Comparison of ENCODE assay signal across 8 mouse cellular contexts in genomic region chr13:58589517-58589858, GRCm38 (mm10). TPM values are rescaled to one million over a fixed set of nuclear protein-coding genes. Genes with fewer than 3 reads are reported as not detected.
DNase-seq lines count a peak whose midpoint lies in the region; ATAC-seq and TF ChIP-seq lines count a peak whose summit lies in the region.

No protein-coding gene starts in this region.

- peak; percentile 93 for DNase-seq in brain, embryonic 14.5 days (ENCODE audit: low read depth)
- peak; percentile 86 for DNase-seq in forebrain, embryonic 11.5 days (ENCODE audit: low spot score)
- DNase-seq in kidney, postnatal 36 days: peak; percentile 57 to 85
- peak; percentile 31 for DNase-seq in testis, postnatal 14 days (ENCODE audit: low spot score)

- WGBS in forebrain, embryonic 11.5 days: 3% methylated on average over 9 of the region's 9 CpGs
- WGBS in heart, embryonic 16.5 days: 1% methylated on average over 9 of the region's 9 CpGs
- 4% methylated on average over 9 of the region's 9 CpGs for WGBS in liver, embryonic 15.5 days (ENCODE audit: insufficient replicate concordance)

- no peak overlapping the region for H3K4me3 ChIP-seq in C2C12 (ENCODE audit: insufficient read depth, poor library complexity, severe bottlenecking)
- H3K4me3 ChIP-seq in forebrain, embryonic 11.5 days (ENCODE audit: low read depth, low read length): no peak overlapping the region
- peak overlapping the region; percentile 38 for H3K4me3 ChIP-seq in heart, embryonic 16.5 days (ENCODE audit: low read length)
- H3K4me3 ChIP-seq in liver, embryonic 15.5 days (replicated peaks): no peak overlapping the region

- no peaks in the 10 kb centered on the region for H3K4me1 ChIP-seq in forebrain, embryonic 11.5 days (replicated peaks; ENCODE audit: control insufficient read depth, insufficient read depth, low read length)
- H3K4me1 ChIP-seq in heart, embryonic 16.5 days (ENCODE audit: control insufficient read depth, insufficient read depth, low read length): no peaks in the 10 kb centered on the region
- 0 out of 2 replicates have a peak, but pooled peaks cover 2% of the 10 kb centered on the region for H3K4me1 ChIP-seq in liver, embryonic 15.5 days (replicated peaks)

- H3K36me3 ChIP-seq in C2C12 (ENCODE audit: control insufficient read depth, insufficient read depth): no peaks in the 10 kb centered on the region
- H3K36me3 ChIP-seq in forebrain, embryonic 11.5 days (ENCODE audit: control insufficient read depth, insufficient read depth, low read length): no peaks in the 10 kb centered on the region
- H3K36me3 ChIP-seq in heart, embryonic 16.5 days (ENCODE audit: control insufficient read depth, insufficient read depth): no peaks in the 10 kb centered on the region
- no peaks in the 10 kb centered on the region for H3K36me3 ChIP-seq in liver, embryonic 15.5 days (replicated peaks)

- H3K27ac ChIP-seq in forebrain, embryonic 11.5 days (ENCODE audit: low read depth, low read length): no peak overlapping the region
- H3K27ac ChIP-seq in heart, embryonic 16.5 days (ENCODE audit: low read length): no peak overlapping the region
- H3K27ac ChIP-seq in liver, embryonic 15.5 days (replicated peaks): no peak overlapping the region

- no peak overlapping the region for H3ac ChIP-seq in C2C12 (ENCODE audit: control insufficient read depth, insufficient read length, low read depth)

- peak; percentile 31 for TF ChIP-seq CTCF in C2C12 (IDR thresholded peaks at IDR 0.05; ENCODE audit: control insufficient read depth, insufficient read depth, insufficient read length)
- TF ChIP-seq CTCF in brain, embryonic 14.5 days (IDR thresholded peaks at IDR 0.05; ENCODE audit: borderline replicate concordance, extremely low read depth, insufficient read depth, insufficient read length): peak; percentile 89

- H3K9ac ChIP-seq in forebrain, embryonic 11.5 days (ENCODE audit: low read length): peak overlapping the region; percentile 14; the same call in 1 of the 2 replicates
- H3K9ac ChIP-seq in heart, embryonic 16.5 days (ENCODE audit: low read length): peak overlapping the region; percentile 52; the same call in 1 of the 2 replicates
- H3K9ac ChIP-seq in liver, embryonic 15.5 days: no peak overlapping the region

- H3K79me3 ChIP-seq in C2C12 (ENCODE audit: low read depth): no peaks in the 10 kb centered on the region

- peaks cover 10% of the 10 kb centered on the region for H3K27me3 ChIP-seq in C2C12 (ENCODE audit: control insufficient read depth, insufficient read depth, insufficient read length)
- H3K27me3 ChIP-seq in forebrain, embryonic 11.5 days (ENCODE audit: control insufficient read depth, insufficient read depth, low read length): no peaks in the 10 kb centered on the region
- H3K27me3 ChIP-seq in heart, embryonic 16.5 days (ENCODE audit: control insufficient read depth, insufficient read depth, low read length): peaks cover 2% of the 10 kb centered on the region; the same call in 1 of the 2 replicates
- H3K27me3 ChIP-seq in liver, embryonic 15.5 days: 0 out of 2 replicates have a peak, but pooled peaks cover 3% of the 10 kb centered on the region

- H3K79me2 ChIP-seq in C2C12 (ENCODE audit: control insufficient read depth, insufficient read depth): no peaks in the 10 kb centered on the region

- no peaks in the 10 kb centered on the region for H3K9me3 ChIP-seq in forebrain, embryonic 11.5 days (ENCODE audit: control insufficient read depth, low read length)
- H3K9me3 ChIP-seq in heart, embryonic 16.5 days (replicated peaks; ENCODE audit: control insufficient read depth, low read length): no peaks in the 10 kb centered on the region
- no peaks in the 10 kb centered on the region for H3K9me3 ChIP-seq in liver, embryonic 15.5 days (replicated peaks)

- no peak for TF ChIP-seq POLR2A in brain, embryonic 14.5 days (IDR thresholded peaks at IDR 0.05; ENCODE audit: borderline replicate concordance, extremely low read depth, insufficient read depth, insufficient read length, poor library complexity, severe bottlenecking)

- H3K4me2 ChIP-seq in forebrain, embryonic 11.5 days (ENCODE audit: low read depth, low read length, severe bottlenecking): peak overlapping the region; percentile 29
- H3K4me2 ChIP-seq in heart, embryonic 16.5 days (ENCODE audit: low read depth, low read length): peak overlapping the region; percentile 63
- H3K4me2 ChIP-seq in liver, embryonic 15.5 days: peak overlapping the region; percentile 38

- peak; percentile 65; the same call in 1 of the 2 replicates for ATAC-seq in forebrain, embryonic 11.5 days (replicated peaks; ENCODE audit: low FRiP score)
- no peak; the same call in 1 of the 2 replicates for ATAC-seq in heart, embryonic 16.5 days (replicated peaks; ENCODE audit: extremely low read depth, insufficient read depth, low FRiP score)
- ATAC-seq in liver, embryonic 15.5 days (ENCODE audit: insufficient read depth): no peak
- peak; percentile 42; the same call in 1 of the 2 replicates for ATAC-seq in neutrophil, adult 5-6 weeks (ENCODE audit: extremely low read depth, insufficient number of reproducible peaks, low FRiP score, poor library complexity, severe bottlenecking)

TF ChIP-seq in C2C12, 6 proteins besides CTCF, POLR2A, EP300 and RAD21:
- TF ChIP-seq MAX (IDR thresholded peaks at IDR 0.05) (no peak), CEBPB (IDR thresholded peaks at IDR 0.05; ENCODE audit: low read depth) (no peak), FOSL1 (IDR thresholded peaks at IDR 0.05; ENCODE audit: insufficient read depth, low read length, poor library complexity, severe bottlenecking) (no peak), MYOD1 (IDR thresholded peaks at IDR 0.05; ENCODE audit: control insufficient read depth, insufficient read length, low read depth) (no peak), MYOG (IDR thresholded peaks at IDR 0.05; ENCODE audit: control insufficient read depth, extremely low read depth, insufficient read length) (no peak), USF1 (IDR thresholded peaks at IDR 0.05; ENCODE audit: low read depth) (no peak)

RNA-seq across cellular contexts. Expression of gene Slc28a3, which starts 21.2 kb away (rescaled TPM):
- polyA plus RNA-seq in C2C12 (2012; fragmentation: generic; extraction: Trizol): not detected
- polyA plus RNA-seq in brain, embryonic 14.5 days (2012; rRNA removed): 0.03 and 0.15 TPM in 2 replicates
- not detected in 2 replicates for polyA plus RNA-seq in forebrain, embryonic 11.5 days (2014; fragmentation: Nextera tagmentation; extraction: Ambion mirVana)
- not detected in 2 replicates for polyA plus RNA-seq in heart, embryonic 16.5 days (2015; fragmentation: Nextera tagmentation; extraction: Ambion mirVana)
- 0.02 and 0.06 TPM in 2 replicates for polyA plus RNA-seq in liver, embryonic 15.5 days (2015; fragmentation: Nextera tagmentation; extraction: Ambion mirVana)
- 1.4 and 3.6 TPM in 2 replicates for total RNA-seq in neutrophil, adult 5-6 weeks (2017)

Comparison
In these comparisons a context has a peak if more than half of its experiments do, and no peak if none do; other contexts are left out.
1. DNase-seq: peak in every context shown above with its lines; median percentile 93 in brain, embryonic 14.5 days; 86 in forebrain, embryonic 11.5 days; 71 in kidney, postnatal 36 days; 31 in testis, postnatal 14 days.
2. ATAC-seq: peak in forebrain, embryonic 11.5 days (single experiment) and neutrophil, adult 5-6 weeks (single experiment); none in heart, embryonic 16.5 days (single experiment) and liver, embryonic 15.5 days (single experiment).
3. Peak in every context shown above with its lines, with median percentiles within 50 percentile points of each other: H3K4me2 ChIP-seq.